Mouse (Mus musculus): ENCODE results near the gene Cdon. TPM values are rescaled to one million over a fixed set of nuclear protein-coding genes. Genes with fewer than 3 reads are reported as not detected.

Cdon gene
- polyA plus RNA-seq, 1 experiment = 49.9 TPM

DNA sequence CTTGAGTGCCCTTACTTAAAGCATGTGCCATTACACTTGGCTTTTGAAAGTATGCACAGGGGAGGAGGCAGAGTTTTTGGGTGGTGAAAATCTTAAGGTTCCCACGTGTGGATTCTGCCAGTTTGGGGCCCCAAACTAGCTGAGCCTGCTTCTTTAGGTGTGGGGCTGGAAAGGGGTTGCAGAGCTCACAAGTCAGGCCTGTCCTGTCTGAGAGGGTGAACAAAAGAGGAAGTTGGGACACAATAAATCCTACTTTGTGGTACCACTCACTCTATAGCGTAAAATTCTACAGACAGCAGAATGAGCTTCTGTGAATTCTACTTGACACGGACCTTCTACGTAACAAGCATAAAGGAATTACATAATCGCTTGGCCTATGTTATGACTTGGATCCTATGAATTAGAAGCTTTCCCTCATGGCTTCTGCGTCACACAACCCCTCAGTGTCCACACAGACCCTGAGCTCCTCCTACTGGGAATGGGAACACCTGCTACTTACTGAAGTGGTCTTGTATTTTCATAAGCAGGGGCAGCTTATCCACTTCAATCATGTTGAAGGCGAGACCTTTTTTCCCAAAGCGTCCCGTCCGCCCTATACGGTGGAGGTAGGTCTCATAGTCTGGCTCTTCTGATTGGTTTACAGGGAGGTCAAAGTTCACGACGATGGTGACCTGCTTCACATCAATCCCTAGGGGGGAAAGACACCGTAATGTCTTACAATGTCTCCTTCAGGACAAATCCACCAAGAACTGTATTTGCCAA, 122.4 kb downstream of the Cdon start:
- TF ChIP-seq POLR2AphosphoS2 (IDR thresholded peaks at IDR 0.05; ENCODE audit: insufficient read length, low read depth) (no peak), MYOD1 (IDR thresholded peaks at IDR 0.05; ENCODE audit: control insufficient read depth in 1 of 3, insufficient read length in 2 of 3, low read depth in 2 of 3) (no peak), REST (IDR thresholded peaks at IDR 0.05; ENCODE audit: insufficient read depth, insufficient read length) (no peak), CEBPB (IDR thresholded peaks at IDR 0.05; ENCODE audit: insufficient read depth, poor library complexity, severe bottlenecking) (no peak)
- no peaks in the 10 kb centered on the region for H3K27me3 ChIP-seq (ENCODE audit: control insufficient read depth, insufficient read depth, insufficient read length)
- H3K4me2 ChIP-seq (ENCODE audit: low read depth) = no peak overlapping the region
- H3K36me3 ChIP-seq (ENCODE audit: control insufficient read depth, insufficient read depth) = no peaks in the 10 kb centered on the region
- H3ac ChIP-seq (ENCODE audit: control insufficient read depth, insufficient read length) = no peak overlapping the region
- no peaks in the 10 kb centered on the region for H3K79me2 ChIP-seq (ENCODE audit: control insufficient read depth, insufficient read depth)
- H3K4me3 ChIP-seq = no peak overlapping the region

- no peak overlapping the region for H3K4me2 ChIP-seq (ENCODE audit: low read depth)
- H3K36me3 ChIP-seq (ENCODE audit: control insufficient read depth, insufficient read depth) = no peaks in the 10 kb centered on the region
- H3K4me3 ChIP-seq = no peak overlapping the region
- H3ac ChIP-seq (ENCODE audit: control insufficient read depth, insufficient read length) = no peak overlapping the region
- H3K27me3 ChIP-seq (ENCODE audit: control insufficient read depth, insufficient read depth, insufficient read length) = no peaks in the 10 kb centered on the region
- H3K79me2 ChIP-seq (ENCODE audit: control insufficient read depth, insufficient read depth) = no peaks in the 10 kb centered on the region
- no peak for TF ChIP-seq USF1 (IDR thresholded peaks at IDR 0.05; ENCODE audit: low read depth)
- TF ChIP-seq CEBPB (IDR thresholded peaks at IDR 0.05; ENCODE audit: insufficient read depth, poor library complexity, severe bottlenecking) = no peak
- TF ChIP-seq SRF (IDR thresholded peaks at IDR 0.05; ENCODE audit: control insufficient read depth, insufficient read length, low read depth) = no peak
- no peak for TF ChIP-seq POLR2AphosphoS2 (IDR thresholded peaks at IDR 0.05; ENCODE audit: insufficient read length, low read depth)
- no peak for TF ChIP-seq REST (IDR thresholded peaks at IDR 0.05; ENCODE audit: insufficient read depth, insufficient read length)
- no peak for TF ChIP-seq E2F4 (IDR thresholded peaks at IDR 0.05; ENCODE audit: insufficient read depth)
These were observed 123.7 kb downstream of the Cdon start for GRCm38 (mm10) chr9:35544666-35545065.

DNA sequence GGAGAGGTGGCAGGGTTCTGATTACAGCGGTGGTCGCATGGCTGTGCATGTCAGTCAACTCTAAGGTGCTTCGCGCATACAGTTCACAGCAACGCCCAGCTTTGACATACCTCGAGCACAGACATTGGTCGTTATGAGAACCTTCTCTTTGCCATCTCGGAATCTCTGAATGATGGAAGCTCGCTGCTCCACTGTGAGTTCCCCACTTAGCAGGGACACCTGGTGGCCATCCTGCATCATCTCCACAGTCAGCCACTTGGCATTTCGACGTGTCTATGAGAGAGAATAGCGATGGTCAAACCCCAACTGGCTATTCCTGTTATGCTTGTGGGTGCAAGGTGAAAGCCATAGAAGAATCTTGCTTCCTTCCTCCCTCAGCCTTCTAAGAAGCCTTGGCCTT, 124.8 kb downstream of the Cdon start:
- no peaks in the 10 kb centered on the region for H3K36me3 ChIP-seq (ENCODE audit: control insufficient read depth, insufficient read depth)
- H3K27me3 ChIP-seq (ENCODE audit: control insufficient read depth, insufficient read depth, insufficient read length) = no peaks in the 10 kb centered on the region
- H3K79me2 ChIP-seq (ENCODE audit: control insufficient read depth, insufficient read depth) = no peaks in the 10 kb centered on the region
- H3K4me3 ChIP-seq = no peak overlapping the region
- H3K4me2 ChIP-seq (ENCODE audit: low read depth) = no peak overlapping the region
- no peak for TF ChIP-seq SRF (IDR thresholded peaks at IDR 0.05; ENCODE audit: control insufficient read depth, insufficient read length, low read depth)
- no peak for TF ChIP-seq MYOG (IDR thresholded peaks at IDR 0.05; ENCODE audit: control insufficient read depth in 1 of 3, insufficient read depth in 1 of 3, insufficient read length in 2 of 3, low read depth in 2 of 3)
- no peak for TF ChIP-seq CEBPB (IDR thresholded peaks at IDR 0.05; ENCODE audit: insufficient read depth, poor library complexity, severe bottlenecking)
- no peak for TF ChIP-seq POLR2AphosphoS2 (IDR thresholded peaks at IDR 0.05; ENCODE audit: insufficient read length, low read depth)
- TF ChIP-seq POLR2A (IDR thresholded peaks at IDR 0.05; ENCODE audit: insufficient read length, low read depth) = no peak
- no peak for TF ChIP-seq E2F4 (IDR thresholded peaks at IDR 0.05; ENCODE audit: insufficient read depth)
- no peak for TF ChIP-seq USF1 (IDR thresholded peaks at IDR 0.05; ENCODE audit: low read depth)
- no peak for TF ChIP-seq TCF12 (IDR thresholded peaks at IDR 0.05; ENCODE audit: insufficient read depth, poor library complexity, severe bottlenecking)
- no peak for TF ChIP-seq TCF3 (IDR thresholded peaks at IDR 0.05; ENCODE audit: insufficient read length, low read depth)
- no peak for TF ChIP-seq MYOD1 (IDR thresholded peaks at IDR 0.05; ENCODE audit: control insufficient read depth in 1 of 3, insufficient read length in 2 of 3, low read depth in 2 of 3)
- no peak for TF ChIP-seq REST (IDR thresholded peaks at IDR 0.05; ENCODE audit: insufficient read depth, insufficient read length)
- TF ChIP-seq MAX (IDR thresholded peaks at IDR 0.05; ENCODE audit: low read depth) = no peak
- no peak overlapping the region for H3ac ChIP-seq (ENCODE audit: control insufficient read depth, insufficient read length)

- no peak for TF ChIP-seq TCF3 (IDR thresholded peaks at IDR 0.05; ENCODE audit: insufficient read length, low read depth)
- Histone ChIP-seq H3ac (ENCODE audit: control insufficient read depth, insufficient read length) (no peak overlapping the region), H3K4me2 (ENCODE audit: low read depth) (no peak overlapping the region), H3K4me3 (no peak overlapping the region), H3K27me3 (ENCODE audit: control insufficient read depth, insufficient read depth, insufficient read length) (no peaks in the 10 kb centered on the region), H3K36me3 (ENCODE audit: control insufficient read depth, insufficient read depth) (no peaks in the 10 kb centered on the region), H3K79me2 (ENCODE audit: control insufficient read depth, insufficient read depth) (no peaks in the 10 kb centered on the region)
These were observed 125.8 kb downstream of the Cdon start for GRCm38 (mm10) chr9:35546745-35547144.

GRCm38 (mm10) chr9:35548455-35548854, 127.5 kb downstream of the Cdon start:
- Histone ChIP-seq H3K36me3 (ENCODE audit: control insufficient read depth, insufficient read depth) (no peaks in the 10 kb centered on the region), H3K79me2 (ENCODE audit: control insufficient read depth, insufficient read depth) (no peaks in the 10 kb centered on the region), H3K27me3 (ENCODE audit: control insufficient read depth, insufficient read depth, insufficient read length) (peaks cover 9% of the 10 kb centered on the region), H3K4me2 (ENCODE audit: low read depth) (no peak overlapping the region), H3K4me3 (no peak overlapping the region), H3ac (ENCODE audit: control insufficient read depth, insufficient read length) (no peak overlapping the region)
- TF ChIP-seq TCF3 (IDR thresholded peaks at IDR 0.05; ENCODE audit: insufficient read length, low read depth) (no peak), MYOG (IDR thresholded peaks at IDR 0.05; ENCODE audit: control insufficient read depth in 1 of 3, insufficient read depth in 1 of 3, insufficient read length in 2 of 3, low read depth in 2 of 3) (no peak), MAX (IDR thresholded peaks at IDR 0.05; ENCODE audit: low read depth) (no peak), POLR2A (IDR thresholded peaks at IDR 0.05; ENCODE audit: insufficient read length, low read depth) (no peak), E2F4 (IDR thresholded peaks at IDR 0.05; ENCODE audit: insufficient read depth) (no peak), REST (IDR thresholded peaks at IDR 0.05; ENCODE audit: insufficient read depth, insufficient read length) (no peak), CEBPB (IDR thresholded peaks at IDR 0.05; ENCODE audit: insufficient read depth, poor library complexity, severe bottlenecking) (no peak), MYOD1 (IDR thresholded peaks at IDR 0.05; ENCODE audit: control insufficient read depth in 1 of 3, insufficient read length in 2 of 3, low read depth in 2 of 3) (no peak), TCF12 (IDR thresholded peaks at IDR 0.05; ENCODE audit: insufficient read depth, poor library complexity, severe bottlenecking) (no peak), USF1 (IDR thresholded peaks at IDR 0.05; ENCODE audit: low read depth) (no peak), POLR2AphosphoS2 (IDR thresholded peaks at IDR 0.05; ENCODE audit: insufficient read length, low read depth) (no peak), SRF (IDR thresholded peaks at IDR 0.05; ENCODE audit: control insufficient read depth, insufficient read length, low read depth) (no peak)
